Mouse (Mus musculus) layer of hippocampus, adult 2 months (tissue): ENCODE results near the gene 2310061I04Rik. TPM values are rescaled to one million over a fixed set of nuclear protein-coding genes. Genes with fewer than 3 reads are reported as not detected.

Experiments used
- DNase-seq, 2 experiments: peaks; one replicate each; pipeline ENCODE4 v3.0.0; 2022; ENCODE audit warnings: low spot score in 2 of 2
- H3K27ac ChIP-seq: fragments of 200-600 bp; 2 replicates; pipeline ENCODE4 v1.8.1; 2022
- H3K4me3 ChIP-seq: fragments of 200-600 bp; 2 replicates; pipeline ENCODE4 v1.8.1; 2022; ENCODE audit warnings: mild to moderate bottlenecking
- CTCF ChIP-seq: fragments of 200-600 bp; conservative IDR thresholded peaks from 2 replicates; pipeline ENCODE4 v1.8.1; 2022; ENCODE audit warnings: antibody characterized with exemption, mild to moderate bottlenecking, moderate library complexity
- total RNA-seq, 2 experiments: library from RNA; stranded (reverse); gene quantifications; 2 replicates each; pipeline ENCODE4 v1.2.3; 2021

The 2310061I04Rik gene
- total RNA-seq, 2 experiments from 2014 or later: 53.4 to 62.4 TPM

DNA sequence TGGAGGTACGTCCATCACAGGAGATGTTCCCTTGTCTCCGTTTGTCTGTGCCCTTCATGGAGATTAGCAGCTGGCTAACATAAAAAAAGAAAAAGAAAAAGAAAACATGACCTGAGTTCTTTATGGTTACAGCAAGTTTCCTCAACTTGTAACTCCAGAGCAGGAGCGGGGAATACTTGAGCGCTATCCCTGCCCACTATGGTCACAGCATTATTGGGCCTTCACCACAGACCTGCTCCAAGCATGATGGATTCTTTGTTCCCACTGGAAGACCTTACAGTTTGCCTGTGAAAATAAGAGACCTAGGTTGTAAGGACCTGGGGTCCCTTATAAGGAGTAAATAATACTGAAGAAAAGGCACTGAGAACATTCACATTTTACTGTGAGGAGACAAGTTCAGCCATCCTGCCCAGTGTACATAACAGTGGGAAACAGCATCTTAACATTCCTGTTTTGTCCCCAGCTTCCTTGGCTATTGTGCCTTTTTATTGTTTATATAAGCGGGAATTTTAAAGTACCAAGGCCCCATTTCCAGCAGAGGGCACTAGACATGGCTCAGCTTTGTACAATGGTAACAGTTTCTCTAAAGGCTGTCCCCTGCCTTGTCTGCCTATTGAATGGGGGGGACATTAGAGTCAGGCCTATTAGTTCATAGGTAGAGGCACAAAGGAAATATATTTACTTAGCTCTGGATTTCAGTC lies 23.8 kb upstream of the 2310061I04Rik start:
- H3K4me3 ChIP-seq: no peak overlapping the region
- peak; percentile 83 for TF ChIP-seq CTCF
- H3K27ac ChIP-seq: peak overlapping the region; percentile 100
- peak in 1 of 2 experiments; percentile 57 for DNase-seq

DNA sequence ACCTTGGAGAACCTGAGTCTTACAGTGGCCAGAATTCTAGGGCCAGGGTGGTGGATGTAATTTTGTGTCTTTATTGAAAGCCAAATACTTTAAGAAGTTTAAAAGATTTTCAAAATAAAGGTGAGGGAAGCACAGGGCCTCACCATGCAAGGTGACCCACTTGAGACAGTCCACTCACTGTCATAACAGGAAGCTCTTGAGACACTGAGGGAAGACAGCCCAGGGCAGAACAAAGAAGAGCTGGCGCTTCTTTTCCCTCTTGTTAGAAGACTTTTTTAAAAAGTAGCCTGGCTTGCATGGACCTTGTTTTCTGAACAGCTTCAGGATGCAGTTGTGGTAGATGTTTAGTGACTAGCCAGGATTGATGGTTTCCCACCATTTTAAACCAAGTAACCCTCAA lies 23.2 kb upstream of the 2310061I04Rik start:
- Histone ChIP-seq H3K4me3 (peak overlapping the region; percentile 89; the same call in 1 of the 2 replicates), H3K27ac (peak overlapping the region; percentile 100)
- no peak for DNase-seq
- no peak for TF ChIP-seq CTCF

DNA sequence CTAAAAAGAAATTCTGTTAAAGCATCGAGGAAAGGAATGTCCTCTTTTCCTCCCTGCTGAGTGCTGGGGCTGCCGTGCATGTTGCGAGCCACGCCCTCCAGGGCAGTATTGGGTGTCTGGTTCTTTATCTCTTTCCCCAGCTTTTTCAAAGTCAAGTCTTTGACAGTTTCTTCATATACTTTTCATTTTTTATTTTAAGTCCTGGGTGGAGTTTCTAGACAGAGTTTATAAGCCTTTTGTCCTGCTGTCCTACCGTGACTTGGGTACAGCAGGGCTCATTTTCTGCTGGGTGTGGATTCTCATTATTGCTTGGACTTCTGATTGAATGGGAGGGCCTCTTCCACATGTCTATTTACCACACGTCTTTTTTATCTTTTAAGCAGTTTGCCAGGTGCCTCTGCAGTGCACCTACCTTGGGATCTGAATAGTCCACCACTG lies 22.7 kb upstream of the 2310061I04Rik start:
- no peak for TF ChIP-seq CTCF
- no peak for DNase-seq
- Histone ChIP-seq H3K4me3 (peak overlapping the region; percentile 89), H3K27ac (peak overlapping the region; percentile 100)

DNA sequence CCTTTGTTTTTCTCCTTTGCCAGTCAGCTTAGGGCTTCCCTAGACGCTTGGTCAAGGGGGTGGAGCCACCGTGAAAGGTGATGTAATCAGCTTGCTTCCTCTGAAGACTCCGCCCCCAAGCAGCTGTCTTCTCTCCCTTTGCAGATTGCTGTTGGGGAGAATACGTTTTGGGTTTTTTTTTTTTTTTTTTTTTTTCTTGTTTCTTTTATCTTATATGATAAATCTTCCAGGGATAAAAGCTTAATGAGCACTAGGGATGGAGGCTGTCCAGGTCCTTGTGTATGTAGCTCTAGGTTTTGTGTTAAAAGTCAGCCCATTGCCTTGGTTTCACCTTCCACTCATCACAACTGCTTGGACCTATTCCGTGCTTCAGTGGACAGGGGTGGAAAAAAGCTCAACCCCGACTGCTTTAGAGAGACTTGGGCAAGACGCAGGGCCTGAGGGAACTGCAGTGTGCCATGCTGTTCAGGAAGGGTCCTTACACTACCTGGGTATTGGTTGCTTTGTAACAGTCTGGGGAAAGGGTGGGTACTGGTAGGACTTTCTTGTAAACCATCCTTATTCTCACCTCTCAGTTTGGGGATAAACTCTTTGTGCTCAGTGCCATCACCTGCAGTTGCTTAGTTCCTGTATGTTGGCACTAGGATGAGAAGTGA lies 22.0 kb upstream of the 2310061I04Rik start:
- peak overlapping the region; percentile 89 for H3K4me3 ChIP-seq
- peak; percentile 92 to 98 for DNase-seq
- peak overlapping the region; percentile 100 for H3K27ac ChIP-seq
- TF ChIP-seq CTCF: no peak

DNA sequence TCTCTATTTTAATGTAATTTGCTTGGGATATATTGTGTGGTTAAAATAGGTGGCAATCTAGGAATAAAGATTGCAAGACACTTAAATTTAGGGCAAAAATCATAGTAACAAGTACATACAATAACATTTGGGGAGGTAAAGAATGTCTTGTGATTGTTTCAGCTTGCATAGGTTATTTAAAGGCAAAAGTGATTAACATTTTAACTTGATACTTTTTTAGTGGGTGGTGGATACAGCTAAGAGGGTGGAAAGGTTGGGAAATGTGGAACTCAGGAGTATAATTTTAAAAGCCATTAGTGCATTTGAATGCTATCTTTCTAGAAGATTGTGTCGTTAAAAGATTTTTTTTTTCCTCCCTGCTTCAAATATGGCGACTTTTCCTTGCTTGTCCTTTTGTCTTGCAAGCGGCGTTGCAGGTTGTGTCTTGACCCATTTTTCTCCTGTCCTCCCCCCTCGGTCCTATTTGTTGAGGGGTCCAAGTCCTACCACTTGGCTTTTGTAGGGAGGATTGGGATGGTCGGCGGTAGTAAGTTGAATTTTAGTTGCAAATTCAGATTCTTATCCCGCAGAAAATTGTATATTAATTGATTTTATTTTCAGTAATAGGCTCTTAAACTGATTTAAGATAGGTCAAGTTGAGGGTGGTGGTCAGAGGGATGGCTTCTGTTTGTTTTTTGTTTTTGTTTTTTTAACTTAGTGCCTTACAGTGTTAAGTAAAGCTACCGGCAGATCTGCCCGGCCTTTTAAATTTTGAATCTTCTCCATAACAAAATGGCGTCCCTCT lies 21.2 kb upstream of the 2310061I04Rik start:
- TF ChIP-seq CTCF: no peak

DNA sequence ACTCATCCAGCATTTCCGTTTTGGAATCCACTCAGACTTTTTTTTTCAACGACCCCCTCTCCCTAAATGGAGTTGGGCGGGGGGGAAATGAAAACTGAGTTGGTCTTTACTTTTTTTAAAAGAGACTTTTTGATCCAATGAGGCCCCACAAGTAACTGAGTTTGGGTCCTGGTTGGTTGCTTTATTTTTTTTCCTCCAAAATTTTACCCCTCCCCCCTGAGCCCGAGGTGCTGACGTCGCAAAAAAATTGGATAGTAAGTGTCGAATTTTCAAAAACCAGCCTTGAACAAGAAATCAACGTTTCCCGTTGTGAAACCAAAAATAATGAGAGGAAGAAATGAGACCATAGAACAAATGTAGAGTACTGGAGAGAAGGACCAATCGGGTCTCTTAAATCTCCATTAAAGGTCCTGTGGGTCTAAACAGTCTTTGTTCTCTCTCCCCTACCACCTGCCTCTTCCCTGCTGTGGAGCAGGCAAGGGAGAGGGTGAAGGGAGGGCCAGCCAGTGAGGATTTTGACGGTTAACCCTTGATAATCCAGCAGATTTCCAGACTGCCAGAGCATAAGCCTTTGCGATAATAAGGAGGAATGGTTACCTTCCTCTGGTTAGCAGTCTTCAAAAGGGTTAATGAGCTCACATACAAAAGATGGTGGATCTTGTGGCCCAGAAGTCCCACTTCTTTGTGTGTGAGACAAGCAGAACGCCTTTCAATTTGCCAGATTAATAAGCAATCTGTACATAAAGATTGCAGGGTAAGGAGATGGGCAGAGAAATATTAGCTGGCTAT lies 20.4 kb upstream of the 2310061I04Rik start:
- TF ChIP-seq CTCF: no peak
- H3K4me3 ChIP-seq: peak overlapping the region; percentile 89
- peak overlapping the region; percentile 100 for H3K27ac ChIP-seq
- peak; percentile 45 to 78 for DNase-seq

More for the DNA sequence above, 21.2 kb upstream of the 2310061I04Rik start:
- no peak for DNase-seq
- Histone ChIP-seq H3K4me3 (peak overlapping the region; percentile 89), H3K27ac (peak overlapping the region; percentile 100)

DNA sequence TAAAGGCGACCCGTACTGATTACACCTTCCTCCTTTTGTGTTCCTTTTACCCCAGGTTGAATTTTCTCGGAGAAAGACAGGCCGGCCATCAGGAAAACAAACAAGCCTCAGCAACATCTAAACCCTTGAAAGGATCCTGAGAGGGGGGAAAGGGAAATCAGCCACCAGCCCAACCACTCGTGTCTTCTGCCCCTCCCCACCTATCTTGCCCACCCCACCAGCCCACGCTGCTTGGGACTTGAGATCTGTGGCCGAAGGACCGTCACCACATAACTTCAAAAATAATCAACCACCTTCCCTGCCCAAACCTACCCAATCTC lies 19.9 kb upstream of the 2310061I04Rik start:
- H3K27ac ChIP-seq: peak overlapping the region; percentile 100
- no peak for TF ChIP-seq CTCF

DNA sequence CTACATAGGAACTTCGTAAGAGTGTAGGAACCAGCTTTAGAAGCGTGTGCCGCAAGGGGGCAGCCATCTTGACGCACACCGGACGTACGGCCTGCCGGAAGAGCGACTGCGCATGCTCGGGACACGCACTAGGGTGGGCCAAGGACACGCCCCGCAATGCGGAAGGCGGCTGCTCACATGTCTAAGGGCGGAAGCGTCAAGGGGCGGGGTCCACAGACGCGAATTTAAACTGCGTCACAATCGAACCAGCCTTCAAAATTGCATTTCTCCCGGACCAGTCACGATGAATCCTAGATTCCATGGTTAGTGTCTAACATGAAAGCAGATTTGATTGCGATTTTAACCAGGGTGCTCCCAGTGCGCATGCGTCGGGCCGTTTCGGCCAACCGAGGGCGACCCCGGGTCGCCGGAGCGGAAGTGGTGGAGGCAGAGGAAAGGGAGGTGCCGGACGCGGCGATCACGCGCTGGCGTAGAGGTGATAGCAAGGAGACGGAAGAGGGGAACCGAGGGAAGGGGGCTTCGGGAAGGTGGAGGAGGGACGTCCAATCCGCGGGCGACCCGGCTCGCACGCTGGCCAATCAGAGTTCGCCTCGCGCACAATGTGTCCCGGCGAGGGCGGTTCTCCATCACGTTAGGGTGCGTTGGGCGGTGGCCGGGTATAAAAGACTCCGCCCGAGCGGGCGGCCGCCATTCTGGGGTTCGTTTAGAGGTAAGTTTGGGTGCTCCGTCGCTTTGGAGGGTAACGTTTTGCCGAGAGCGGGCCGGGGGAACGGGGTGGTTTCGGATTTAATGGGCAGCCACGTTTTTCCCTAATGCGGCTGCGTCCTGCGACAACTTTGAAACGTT lies 19.3 kb upstream of the 2310061I04Rik start, which contains the start of the genes Mrps18b and Ppp1r10:
TSS of gene Mrps18b (minus strand) at position 93 of the 846 bp plus-strand sequence.
TSS of gene Ppp1r10 (plus strand) at position 138 of the 846 bp plus-strand sequence.
- DNase-seq: peak; percentile 98 to 100
- Histone ChIP-seq H3K4me3 (peak within 1 kb of the TSS; percentile 93), H3K27ac (peak within 1 kb of the TSS; percentile 100)
- peak; percentile 80 for TF ChIP-seq CTCF

More for the DNA sequence above, 19.9 kb upstream of the 2310061I04Rik start:
- H3K4me3 ChIP-seq: peak overlapping the region; percentile 89
- no peak for DNase-seq

DNA sequence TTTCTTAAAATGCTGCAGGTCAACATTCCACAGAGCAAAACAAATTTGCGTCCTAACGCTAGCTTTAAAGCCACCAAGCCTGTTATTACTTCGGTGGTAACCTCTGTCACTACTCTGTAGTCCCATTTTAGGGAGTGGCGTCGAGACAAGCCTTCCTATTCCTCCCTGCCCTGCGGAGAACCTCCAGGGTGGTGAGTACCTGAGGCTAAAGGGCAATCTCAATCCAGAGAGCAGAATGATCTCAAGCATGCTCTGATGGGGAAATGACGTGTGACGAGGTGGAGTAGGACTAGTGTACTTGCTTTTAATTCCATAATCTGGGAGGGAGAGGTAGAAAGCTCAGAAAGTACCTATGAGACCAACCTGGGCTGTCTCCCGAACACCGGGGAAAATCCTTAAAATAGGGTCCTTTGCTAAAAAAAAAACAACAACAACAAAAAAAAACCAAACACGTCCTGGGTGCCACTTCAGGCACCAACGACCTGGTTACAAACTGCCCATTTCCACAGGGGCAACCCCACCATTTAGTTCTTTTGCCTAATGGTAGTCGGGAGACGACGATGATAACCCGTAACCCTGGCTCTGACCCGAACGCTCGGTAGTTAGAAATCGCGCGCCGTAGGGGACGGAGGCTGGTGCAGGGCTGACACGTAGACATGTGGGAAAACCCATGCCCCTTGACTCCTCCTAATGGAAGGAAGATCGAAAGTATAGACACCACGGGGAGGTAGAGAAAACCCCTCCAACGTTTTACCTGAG lies 18.5 kb upstream of the 2310061I04Rik start:
- Histone ChIP-seq H3K4me3 (peak overlapping the region; percentile 93), H3K27ac (peak overlapping the region; percentile 100)
- no peak for DNase-seq
- TF ChIP-seq CTCF: no peak

DNA sequence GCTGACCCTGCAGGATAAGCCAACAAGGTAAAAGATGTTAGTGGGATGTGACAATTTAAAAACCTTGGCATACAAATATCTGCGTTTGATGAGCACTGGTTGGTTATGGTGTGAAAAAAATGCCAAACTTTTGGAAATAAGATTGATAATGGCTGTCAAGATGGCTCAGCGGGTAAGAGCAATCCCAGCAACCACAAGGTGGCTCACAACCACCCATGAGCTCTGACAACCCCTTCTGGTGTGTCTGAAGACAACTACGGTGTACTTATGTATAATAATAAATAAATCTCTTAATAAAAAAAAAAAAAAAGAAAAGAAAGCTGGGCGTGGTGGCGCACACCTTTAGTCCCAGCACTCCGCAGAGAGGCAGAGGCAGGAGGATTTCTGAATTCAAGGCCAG lies 17.7 kb upstream of the 2310061I04Rik start:
- H3K4me3 ChIP-seq: peak overlapping the region; percentile 93
- H3K27ac ChIP-seq: no peak overlapping the region
- DNase-seq: no peak
- TF ChIP-seq CTCF: peak; percentile 46

DNA sequence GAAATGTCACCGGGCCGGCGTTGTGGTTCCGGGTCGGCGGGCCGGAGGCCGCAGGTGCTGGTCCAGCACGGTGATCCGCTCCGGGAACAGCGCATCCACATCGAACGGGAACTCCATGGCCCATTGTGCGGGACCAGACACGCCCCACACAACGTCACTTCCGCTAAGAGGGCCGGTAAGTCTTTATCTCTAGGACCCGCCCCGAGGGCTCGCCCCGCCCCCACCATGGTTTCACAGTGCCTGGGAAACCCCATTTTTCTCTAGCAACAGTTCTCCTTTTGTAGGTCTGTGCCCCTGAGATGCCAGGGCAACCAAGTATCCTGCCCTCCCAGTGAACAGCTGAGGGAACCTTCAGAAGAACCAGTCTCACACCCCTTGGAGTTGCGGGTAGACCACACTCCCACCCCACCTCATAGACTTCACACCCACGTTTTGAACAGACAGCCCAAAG lies 12.7 kb upstream of the 2310061I04Rik start, which contains the start of gene Atat1:
TSS of gene Atat1 (minus strand) at position 157 of the 451 bp plus-strand sequence.
- TF ChIP-seq CTCF: no peak
- peak within 1 kb of the TSS; percentile 91 for H3K27ac ChIP-seq
- peak within 1 kb of the TSS; percentile 75 for H3K4me3 ChIP-seq
- peak; percentile 93 to 96 for DNase-seq
